Mouse (Mus musculus) liver, adult 2 months (tissue): ENCODE results near the gene Ddhd1.

Experiments used
- CTCF ChIP-seq: fragments of 200-500 bp; IDR thresholded peaks from 2 replicates; pipeline ENCODE4 v1.5.1; 2011; ENCODE audit warnings: low read depth, low read length, control low read depth
- POLR2A ChIP-seq: fragments of 200-500 bp; IDR thresholded peaks from 2 replicates; pipeline ENCODE4 v1.6.1; 2011; ENCODE audit warnings: low read length, control low read depth; ENCODE audit not compliant: insufficient read depth; ENCODE audit errors: extremely low read depth

DNA sequence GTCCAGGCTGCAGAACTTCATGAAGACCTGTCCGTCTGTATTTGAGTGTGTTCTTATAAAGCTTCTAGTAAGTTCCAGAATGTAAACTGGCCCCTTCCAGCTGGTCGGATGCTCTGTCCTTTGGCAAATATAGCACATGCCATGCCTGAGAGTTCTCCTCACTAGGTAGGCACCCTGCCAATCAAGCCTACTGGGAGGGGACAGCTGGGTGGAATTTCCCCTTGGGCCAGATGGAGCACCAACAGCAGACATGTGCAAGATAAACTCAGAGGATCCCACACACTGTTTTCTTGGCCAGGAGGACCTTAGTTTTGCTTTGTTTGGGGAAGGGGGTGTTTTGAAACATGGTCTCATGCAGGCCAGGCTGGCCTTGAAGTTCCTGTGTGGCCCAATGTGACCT is 104.1 kb downstream of the Ddhd1 start:
- TF ChIP-seq CTCF (no peak), POLR2A (no peak)
